Mouse (Mus musculus): Measurements from ENCODE around the gene Arhgap28. TPM values are rescaled to one million over a fixed set of nuclear protein-coding genes. Genes with fewer than 3 reads are reported as not detected.
A peak's percentile ranks its signal among the peaks of the same experiment; 100 is the strongest.
"Not testable (repeated sequence)": the region's sequence is repeated elsewhere in the genome, so short reads cannot be mapped to it uniquely, and the experiment has no call there.

Gene Arhgap28
- polyA plus RNA-seq, 1 experiment: 0.95 TPM

- WGBS: 85% methylated on average over 2 of the region's 2 CpGs
- peak; percentile 10; the same call in 1 of the 2 replicates for TF ChIP-seq CTCF (IDR thresholded peaks at IDR 0.05; ENCODE audit: control insufficient read depth, insufficient read depth, low read length)
- not testable (repeated sequence) for H3K4me1 ChIP-seq (ENCODE audit: control insufficient read depth, insufficient read depth, low read length); H3K27ac ChIP-seq (ENCODE audit: control insufficient read depth, insufficient read depth, low read depth, low read length, poor library complexity); H3K4me3 ChIP-seq (replicated peaks; ENCODE audit: control insufficient read depth, low read depth, low read length)
These were observed 162.4 kb downstream of the Arhgap28 start for GRCm38 (mm10) chr17:67841494-67841893.

GRCm38 (mm10) chr17:67838948-67839347 lies 165.0 kb downstream of the Arhgap28 start:
- TF ChIP-seq CTCF (IDR thresholded peaks at IDR 0.05; ENCODE audit: control insufficient read depth, insufficient read depth, low read length): no peak
- TF ChIP-seq POLR2A (IDR thresholded peaks at IDR 0.05; ENCODE audit: borderline replicate concordance, control insufficient read depth, low read depth, low read length): no peak
- Histone ChIP-seq H3K27ac (ENCODE audit: control insufficient read depth, insufficient read depth, low read depth, low read length, poor library complexity) (no peak overlapping the region), H3K4me1 (ENCODE audit: control insufficient read depth, insufficient read depth, low read length) (no peaks in the 10 kb centered on the region), H3K4me3 (replicated peaks; ENCODE audit: control insufficient read depth, low read depth, low read length) (no peak overlapping the region)
- WGBS: 64% methylated on average over 13 of the region's 13 CpGs

GRCm38 (mm10) chr17:67837351-67838090 lies 166.4 kb downstream of the Arhgap28 start:
- Histone ChIP-seq H3K27ac (ENCODE audit: control insufficient read depth, insufficient read depth, low read depth, low read length, poor library complexity) (no peak overlapping the region), H3K4me1 (ENCODE audit: control insufficient read depth, insufficient read depth, low read length) (no peaks in the 10 kb centered on the region), H3K4me3 (replicated peaks; ENCODE audit: control insufficient read depth, low read depth, low read length) (no peak overlapping the region)
- TF ChIP-seq CTCF (IDR thresholded peaks at IDR 0.05; ENCODE audit: control insufficient read depth, insufficient read depth, low read length): peak; percentile 28
- no peak for TF ChIP-seq POLR2A (IDR thresholded peaks at IDR 0.05; ENCODE audit: borderline replicate concordance, control insufficient read depth, low read depth, low read length)
- WGBS: 57% methylated on average over 17 of the region's 17 CpGs

GRCm38 (mm10) chr17:67836146-67836895 lies 167.6 kb downstream of the Arhgap28 start:
- no peak overlapping the region for H3K27ac ChIP-seq (ENCODE audit: control insufficient read depth, insufficient read depth, low read depth, low read length, poor library complexity)
- H3K4me1 ChIP-seq (ENCODE audit: control insufficient read depth, insufficient read depth, low read length): no peaks in the 10 kb centered on the region
- WGBS: 86% methylated on average over 20 of the region's 20 CpGs
- H3K4me3 ChIP-seq (replicated peaks; ENCODE audit: control insufficient read depth, low read depth, low read length): no peak overlapping the region
- TF ChIP-seq CTCF (IDR thresholded peaks at IDR 0.05; ENCODE audit: control insufficient read depth, insufficient read depth, low read length) (no peak), POLR2A (IDR thresholded peaks at IDR 0.05; ENCODE audit: borderline replicate concordance, control insufficient read depth, low read depth, low read length) (no peak)

GRCm38 (mm10) chr17:67827431-67827830 lies 176.5 kb downstream of the Arhgap28 start:
- no peaks in the 10 kb centered on the region for H3K4me1 ChIP-seq (ENCODE audit: control insufficient read depth, insufficient read depth, low read length)
- no peak overlapping the region for H3K27ac ChIP-seq (ENCODE audit: control insufficient read depth, insufficient read depth, low read depth, low read length, poor library complexity)
- no peak for TF ChIP-seq CTCF (IDR thresholded peaks at IDR 0.05; ENCODE audit: control insufficient read depth, insufficient read depth, low read length)
- no peak for TF ChIP-seq POLR2A (IDR thresholded peaks at IDR 0.05; ENCODE audit: borderline replicate concordance, control insufficient read depth, low read depth, low read length)
- 81% methylated on average over 3 of the region's 3 CpGs for WGBS
- no peak overlapping the region for H3K4me3 ChIP-seq (replicated peaks; ENCODE audit: control insufficient read depth, low read depth, low read length)

- Histone ChIP-seq H3K4me1 (ENCODE audit: control insufficient read depth, insufficient read depth, low read length) (no peaks in the 10 kb centered on the region), H3K4me3 (replicated peaks; ENCODE audit: control insufficient read depth, low read depth, low read length) (no peak overlapping the region), H3K27ac (ENCODE audit: control insufficient read depth, insufficient read depth, low read depth, low read length, poor library complexity) (no peak overlapping the region)
- WGBS: 82% methylated on average over 10 of the region's 10 CpGs
- TF ChIP-seq CTCF (IDR thresholded peaks at IDR 0.05; ENCODE audit: control insufficient read depth, insufficient read depth, low read length) (no peak), POLR2A (IDR thresholded peaks at IDR 0.05; ENCODE audit: borderline replicate concordance, control insufficient read depth, low read depth, low read length) (no peak)
These were observed 187.0 kb downstream of the Arhgap28 start for GRCm38 (mm10) chr17:67816916-67817315.

- TF ChIP-seq POLR2A (IDR thresholded peaks at IDR 0.05; ENCODE audit: borderline replicate concordance, control insufficient read depth, low read depth, low read length) (no peak), CTCF (IDR thresholded peaks at IDR 0.05; ENCODE audit: control insufficient read depth, insufficient read depth, low read length) (no peak)
- H3K27ac ChIP-seq (ENCODE audit: control insufficient read depth, insufficient read depth, low read depth, low read length, poor library complexity): no peak overlapping the region
- 87% methylated on average over 11 of the region's 11 CpGs for WGBS
- H3K4me1 ChIP-seq (ENCODE audit: control insufficient read depth, insufficient read depth, low read length): no peaks in the 10 kb centered on the region
- H3K4me3 ChIP-seq (replicated peaks; ENCODE audit: control insufficient read depth, low read depth, low read length): no peak overlapping the region
These were observed 188.2 kb downstream of the Arhgap28 start for GRCm38 (mm10) chr17:67815720-67816119.

- no peaks in the 10 kb centered on the region for H3K4me1 ChIP-seq (ENCODE audit: control insufficient read depth, insufficient read depth, low read length)
- TF ChIP-seq CTCF (IDR thresholded peaks at IDR 0.05; ENCODE audit: control insufficient read depth, insufficient read depth, low read length) (no peak), POLR2A (IDR thresholded peaks at IDR 0.05; ENCODE audit: borderline replicate concordance, control insufficient read depth, low read depth, low read length) (no peak)
- no peak overlapping the region for H3K27ac ChIP-seq (ENCODE audit: control insufficient read depth, insufficient read depth, low read depth, low read length, poor library complexity)
- no peak overlapping the region for H3K4me3 ChIP-seq (replicated peaks; ENCODE audit: control insufficient read depth, low read depth, low read length)
- 83% methylated on average over 6 of the region's 6 CpGs for WGBS
These were observed 190.3 kb downstream of the Arhgap28 start for GRCm38 (mm10) chr17:67813666-67814065.
